Mouse (Mus musculus) telencephalon, adult 2 months (tissue): ENCODE data around the gene Ppp1r9b.
"Not testable (repeated sequence)": the region's sequence is repeated elsewhere in the genome, so short reads cannot be mapped to it uniquely, and the experiment has no call there.

Source experiments
- DNase-seq: peaks from one replicate; pipeline ENCODE4 v3.0.0-alpha.2; 2011; ENCODE audit warnings: low read depth, low spot score

The Ppp1r9b gene

DNA sequence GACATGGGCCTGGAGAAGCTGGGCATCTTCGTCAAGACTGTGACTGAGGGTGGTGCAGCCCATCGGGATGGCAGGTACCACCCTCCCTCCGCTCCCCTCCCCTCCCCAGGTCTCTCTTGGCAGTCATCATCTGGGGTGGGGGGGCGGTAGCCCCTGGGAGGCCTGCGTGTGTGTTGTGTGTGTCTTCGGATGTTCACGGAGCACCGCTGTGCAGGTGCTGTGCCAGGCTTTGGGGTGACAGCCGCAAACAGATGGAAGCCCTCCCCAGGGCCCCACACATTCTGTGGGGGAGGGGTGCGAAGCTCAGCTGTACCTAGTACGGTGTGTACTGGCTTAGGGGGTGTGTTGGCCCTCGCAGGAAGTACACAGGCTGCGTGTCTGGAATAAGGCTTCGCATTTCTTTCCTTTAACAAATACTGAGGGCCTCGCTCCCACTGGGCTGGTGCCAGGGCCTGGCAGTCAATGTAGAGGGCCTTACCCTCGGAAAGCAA lies 7.3 kb downstream of the Ppp1r9b start:
- no peak for DNase-seq

GRCm38 (mm10) chr11:95000128-95000527 lies 9.3 kb downstream of the Ppp1r9b start:
- no peak for DNase-seq

- DNase-seq, result no peak
Measured at GRCm38 (mm10) chr11:95000548-95000947, 9.7 kb downstream of the Ppp1r9b start.

DNA sequence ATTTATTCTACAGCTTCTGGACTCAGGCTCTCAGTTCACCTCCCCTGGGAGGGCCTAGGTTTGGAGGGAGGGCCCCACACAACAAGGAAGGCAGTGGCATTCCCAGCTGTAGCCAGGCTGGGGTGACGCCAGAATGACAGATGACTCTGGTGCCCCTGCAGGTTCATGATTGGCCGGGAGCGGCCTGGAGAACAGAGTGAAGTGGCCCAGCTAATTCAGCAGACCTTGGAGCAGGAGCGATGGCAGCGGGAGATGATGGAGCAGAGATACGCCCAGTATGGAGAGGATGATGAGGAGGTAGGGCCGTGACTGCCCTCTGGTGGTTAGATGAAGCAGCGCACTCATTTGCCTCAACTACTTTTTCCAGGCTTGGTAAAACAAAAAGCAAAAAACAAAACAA lies 10.2 kb downstream of the Ppp1r9b start:
- DNase-seq, result no peak

- no peak for DNase-seq
Measured at GRCm38 (mm10) chr11:95001584-95002347, 10.9 kb downstream of the Ppp1r9b start.

GRCm38 (mm10) chr11:95002705-95003104 lies 11.9 kb downstream of the Ppp1r9b start:
- no peak for DNase-seq

DNA sequence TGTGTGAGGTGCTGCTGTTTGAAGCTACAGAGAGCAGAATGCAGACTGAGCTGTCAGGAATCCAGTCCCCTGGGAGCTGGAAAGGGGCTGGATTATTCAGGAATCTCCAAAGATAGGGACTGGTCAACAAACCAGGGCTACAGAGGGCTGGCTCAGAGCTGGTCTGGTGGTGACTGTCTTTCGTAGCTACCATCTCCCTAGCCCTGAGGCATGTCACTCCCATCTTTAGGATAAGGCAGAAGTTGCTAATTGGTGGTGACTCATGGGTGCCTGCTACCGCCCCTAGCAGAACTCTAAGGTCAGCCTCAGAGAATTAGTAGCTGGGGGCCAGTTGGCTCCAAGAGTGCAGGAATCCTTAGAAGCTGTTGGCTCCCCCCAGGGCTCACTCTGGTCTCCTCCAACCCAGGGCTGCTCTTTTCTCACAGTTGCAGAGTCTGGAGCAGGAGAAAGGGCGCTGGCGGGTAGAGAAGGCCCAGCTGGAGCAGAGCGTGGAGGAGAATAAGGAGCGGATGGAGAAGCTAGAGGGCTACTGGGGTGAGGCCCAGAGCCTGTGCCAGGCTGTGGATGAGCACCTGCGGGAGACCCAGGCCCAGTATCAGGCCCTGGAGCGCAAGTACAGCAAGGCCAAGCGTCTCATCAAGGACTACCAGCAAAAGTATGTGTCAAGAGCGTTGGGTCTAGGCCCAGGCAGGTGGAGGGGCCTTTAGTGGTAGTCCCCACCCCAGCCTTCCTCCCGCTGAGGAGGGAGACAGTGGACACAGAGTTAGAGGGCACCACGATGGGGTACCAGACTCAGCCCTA lies 13.5 kb downstream of the Ppp1r9b start:
- no peak for DNase-seq

DNA sequence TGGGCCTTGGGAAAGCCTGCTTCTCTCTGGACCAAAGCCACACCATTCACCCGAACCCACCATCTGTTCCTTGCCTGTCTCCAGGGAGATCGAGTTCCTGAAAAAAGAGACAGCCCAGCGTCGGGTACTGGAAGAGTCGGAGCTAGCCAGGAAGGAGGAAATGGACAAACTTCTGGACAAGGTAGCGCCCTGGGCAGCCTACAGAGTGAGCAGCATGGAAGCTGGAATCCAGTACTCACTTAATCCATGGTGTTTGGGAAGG lies 14.0 kb downstream of the Ppp1r9b start:
- no peak for DNase-seq

DNA sequence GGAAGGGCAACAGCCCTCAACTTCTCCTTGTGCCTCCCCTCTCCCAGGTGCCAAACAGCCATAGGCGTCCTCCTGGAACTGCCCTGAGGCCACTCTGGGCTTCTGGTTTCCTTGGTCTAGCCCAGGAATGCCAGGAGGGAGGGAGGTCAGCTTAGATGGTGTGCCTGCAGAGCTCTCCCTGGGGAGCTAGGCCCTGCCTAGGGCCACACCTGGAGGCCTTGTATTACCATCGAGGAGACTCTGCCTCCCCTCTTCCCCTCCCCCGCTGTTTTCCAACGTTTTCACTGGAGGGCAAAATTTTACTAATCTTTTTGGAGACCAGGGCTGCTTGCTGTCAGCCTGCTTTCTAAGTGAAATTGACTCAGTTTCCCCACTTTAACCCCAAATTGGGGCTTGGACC lies 15.2 kb downstream of the Ppp1r9b start:
- no peak for DNase-seq

GRCm38 (mm10) chr11:95006525-95007219 lies 15.8 kb downstream of the Ppp1r9b start:
- no peak for DNase-seq

DNA sequence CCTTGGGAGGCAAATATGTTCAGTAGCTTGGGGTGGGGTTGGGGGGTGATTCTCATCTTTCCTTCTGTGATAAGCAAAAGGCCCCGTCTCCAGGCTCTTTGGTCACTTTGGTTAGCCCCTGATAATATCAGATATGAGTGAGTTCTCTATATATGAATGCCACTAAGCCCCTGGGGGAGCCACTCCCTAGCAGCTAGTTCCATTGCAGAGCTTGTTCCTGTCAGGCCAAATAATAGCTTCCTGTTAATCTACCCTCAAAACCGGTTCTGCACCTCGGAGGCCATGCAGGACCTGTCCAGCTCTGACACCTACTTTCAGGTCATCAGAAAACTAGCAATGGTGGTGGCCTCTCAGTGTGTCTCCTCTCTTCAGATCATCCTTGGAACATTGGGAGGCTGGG lies 16.6 kb downstream of the Ppp1r9b start:
- no peak for DNase-seq

- no peak for DNase-seq
Measured at GRCm38 (mm10) chr11:95008661-95009628, 18.1 kb downstream of the Ppp1r9b start.

GRCm38 (mm10) chr11:95009629-95010014 lies 18.8 kb downstream of the Ppp1r9b start, which contains the start of gene Samd14:
Gene Samd14 (plus strand): TSS chr11:95009879.
- DNase-seq, result no peak

DNA sequence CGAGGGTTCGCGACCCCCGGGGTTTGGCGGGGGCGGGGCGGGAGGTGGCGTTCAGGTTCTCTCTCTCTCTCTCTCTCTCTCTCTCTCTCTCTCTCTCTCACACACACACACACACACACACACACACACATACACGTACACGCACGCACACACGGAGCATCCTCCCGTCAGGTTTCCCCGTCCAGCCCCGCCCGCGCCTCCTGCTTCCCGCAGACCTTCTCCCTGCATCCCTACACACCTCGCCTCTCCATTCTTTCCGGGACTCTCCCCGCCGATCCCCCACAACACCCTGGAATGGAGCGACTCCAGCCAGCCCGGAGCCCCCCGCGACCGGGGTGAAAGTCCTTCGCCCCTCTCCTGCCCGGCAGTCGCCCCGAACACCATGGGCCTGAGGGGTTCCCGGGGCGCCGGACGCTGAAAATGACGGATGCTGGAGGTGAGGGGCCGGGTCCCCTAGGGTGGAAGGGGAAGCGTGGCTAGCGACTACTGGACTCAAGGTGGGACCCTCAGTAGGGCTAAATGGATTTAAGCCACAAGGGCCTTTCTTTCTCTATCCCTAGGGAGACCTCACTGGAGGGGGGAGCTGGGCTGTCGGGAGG lies 19.4 kb downstream of the Ppp1r9b start:
- DNase-seq, result no peak

- DNase-seq, result not testable (repeated sequence)
Measured at GRCm38 (mm10) chr11:95010841-95011403, 20.1 kb downstream of the Ppp1r9b start.

DNA sequence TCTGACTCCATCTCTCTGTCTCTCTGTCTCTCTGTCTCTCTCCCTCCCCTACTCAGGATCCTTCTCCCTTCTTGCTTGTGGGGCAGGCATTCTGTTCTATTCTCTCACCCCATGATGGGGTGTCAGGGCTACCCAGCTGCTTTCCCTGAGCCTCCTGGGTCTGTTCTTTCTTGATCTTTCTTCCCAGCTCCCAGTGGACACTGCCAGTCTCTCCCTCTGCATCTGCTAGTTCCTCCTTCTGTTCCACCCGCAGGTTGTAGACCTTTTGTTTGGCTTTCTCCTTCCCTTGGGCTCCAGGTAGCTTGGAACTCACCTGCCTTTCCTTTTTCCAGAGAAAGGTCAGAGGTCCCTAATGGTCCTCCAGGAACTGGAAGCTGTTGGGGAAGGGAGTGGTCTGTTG lies 20.6 kb downstream of the Ppp1r9b start:
- DNase-seq, result no peak

GRCm38 (mm10) chr11:95012075-95012474 lies 21.2 kb downstream of the Ppp1r9b start:
- DNase-seq, result no peak

DNA sequence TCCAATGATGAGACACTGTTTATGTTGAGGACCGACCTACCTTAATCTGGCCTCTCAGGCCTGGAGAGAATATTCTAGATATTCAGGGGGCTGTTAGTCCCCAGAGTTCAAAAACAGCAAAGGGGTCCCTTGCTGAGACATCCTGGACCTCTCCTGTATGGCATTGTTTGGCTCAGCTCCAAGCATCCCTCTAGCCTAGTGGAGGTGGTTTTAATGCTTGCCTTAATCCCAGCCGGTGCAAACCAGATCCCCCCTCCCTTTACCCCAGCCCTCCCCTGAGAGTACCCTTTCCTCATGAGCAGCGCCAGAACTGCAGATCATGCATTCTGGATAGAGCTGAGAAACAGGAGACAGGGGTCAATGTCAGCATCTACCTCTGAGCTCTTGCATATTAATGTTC lies 21.7 kb downstream of the Ppp1r9b start:
- DNase-seq, result no peak

DNA sequence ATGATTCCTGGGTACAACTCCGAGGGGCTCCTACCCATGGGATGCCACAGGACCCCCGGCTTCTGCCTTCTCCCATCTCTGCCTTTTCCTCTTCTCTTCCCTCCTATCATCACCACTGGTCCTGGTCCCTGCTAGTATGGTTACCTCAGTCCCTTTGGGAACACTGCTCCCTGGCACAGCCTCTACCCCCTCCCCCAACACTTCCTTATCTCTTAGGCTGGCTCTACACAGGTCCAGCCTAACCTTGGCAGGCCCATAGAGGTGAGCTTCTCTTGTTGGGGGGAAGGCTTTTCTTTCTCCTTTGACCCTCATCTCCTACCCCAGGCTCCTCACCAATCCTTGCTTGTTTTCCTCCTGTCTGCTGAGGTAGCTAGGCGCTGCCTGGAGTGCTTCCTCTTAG lies 24.6 kb downstream of the Ppp1r9b start:
- DNase-seq, result no peak

DNA sequence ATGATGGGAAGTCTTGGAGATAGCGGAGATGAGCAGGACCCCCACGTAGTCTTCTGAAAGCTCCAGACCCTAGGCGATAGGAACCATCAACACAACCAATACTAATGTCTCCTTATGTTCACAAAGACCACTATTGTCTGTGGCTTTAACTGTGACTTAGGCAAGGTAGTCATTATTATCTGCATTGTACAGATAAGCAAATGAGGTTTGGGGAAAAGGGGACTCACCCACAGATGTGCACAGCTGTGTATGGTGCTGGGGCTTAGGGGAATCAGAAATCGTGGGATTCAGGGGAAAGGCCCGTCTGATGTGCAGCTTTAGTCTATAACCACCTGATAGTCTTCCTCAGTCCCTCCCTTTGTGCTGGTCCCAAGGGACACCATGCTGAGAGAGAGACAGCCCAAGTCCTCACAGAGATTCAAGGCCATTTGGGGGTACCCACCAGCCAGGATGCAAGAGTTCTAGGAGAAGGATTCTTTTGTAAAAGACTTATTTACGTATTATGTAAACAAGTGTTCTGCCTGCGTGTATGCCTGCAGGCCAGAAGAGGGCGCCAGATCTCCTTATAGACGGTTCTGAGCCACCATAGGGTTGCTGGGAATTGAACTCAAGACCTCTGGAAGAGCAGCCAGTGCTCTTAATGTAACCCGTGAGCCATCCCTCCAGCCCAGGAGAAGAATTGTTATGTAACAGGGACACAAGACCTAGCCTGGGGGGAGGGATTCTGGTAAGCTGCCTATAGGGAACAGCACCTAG lies 31.6 kb downstream of the Ppp1r9b start:
- DNase-seq, result no peak
